Mouse (Mus musculus) stomach, embryonic 15.5 days (tissue): ENCODE measurements around the gene Ell2. TPM values are rescaled to one million over a fixed set of nuclear protein-coding genes. Genes with fewer than 3 reads are reported as not detected.

ENCODE experiments used
- ATAC-seq: fragments of 200-750 bp; cut with Nextera tagmentation; 2 replicates; pipeline ENCODE4 v1.8.0; 2017; ENCODE audit warnings: low read depth, moderate number of reproducible peaks, moderate TSS enrichment; ENCODE audit not compliant: insufficient read depth, low FRiP score
- H3K27ac ChIP-seq: fragments of 300-500 bp; sonication (generic); 2 replicates; pipeline ENCODE4 v1.5.1; 2015; ENCODE audit warnings: mild to moderate bottlenecking, inconsistent platforms
- H3K27me3 ChIP-seq: fragments of 300-500 bp; sonication (generic); replicated peaks from 2 replicates; pipeline ENCODE4 v1.6.1; 2015; ENCODE audit warnings: inconsistent platforms
- H3K36me3 ChIP-seq: fragments of 300-500 bp; sonication (generic); 2 replicates; pipeline ENCODE4 v1.6.1; 2015; ENCODE audit warnings: inconsistent platforms
- H3K4me1 ChIP-seq: fragments of 300-500 bp; sonication (generic); 2 replicates; pipeline ENCODE4 v1.6.1; 2015; ENCODE audit warnings: inconsistent platforms
- H3K4me2 ChIP-seq: fragments of 300-500 bp; sonication (generic); 2 replicates; pipeline ENCODE4 v1.6.1; 2015; ENCODE audit warnings: mild to moderate bottlenecking, inconsistent platforms
- H3K4me3 ChIP-seq: fragments of 300-500 bp; sonication (generic); replicated peaks from 2 replicates; pipeline ENCODE4 v1.5.1; 2015; ENCODE audit warnings: inconsistent platforms
- H3K9ac ChIP-seq: fragments of 300-500 bp; sonication (generic); 2 replicates; pipeline ENCODE4 v1.6.1; 2015; ENCODE audit warnings: inconsistent platforms
- H3K9me3 ChIP-seq: fragments of 300-500 bp; sonication (generic); 2 replicates; pipeline ENCODE4 v1.6.1; 2016; ENCODE audit warnings: inconsistent platforms
- WGBS: fragments of 180-500 bp; shearing (Covaris S2); methylation state at CpG from one replicate; pipeline ENCODE4 v1.1.7; 2015; 5-methylcytosine and 5-hydroxymethylcytosine counted together
- polyA plus RNA-seq: library from polyadenylated mRNA; unstranded; fragments of >200 nt; fragmentation: Nextera tagmentation; extraction: Ambion mirVana; gene quantifications from 2 replicates; pipeline ENCODE4 v1.2.1, GENCODE M21; 2015

Gene Ell2
- polyA plus RNA-seq, 1 experiment from 2014 or later, result 14.9 TPM

- no peaks in the 10 kb centered on the region for H3K36me3 ChIP-seq
- H3K9me3 ChIP-seq, result no peaks in the 10 kb centered on the region
- H3K27ac ChIP-seq, result no peak overlapping the region
- no peak overlapping the region for H3K4me2 ChIP-seq
- 0 out of 2 replicates have a peak, but pooled peaks cover 3% of the 10 kb centered on the region for H3K4me1 ChIP-seq
- H3K4me3 ChIP-seq, result no peak overlapping the region
- H3K9ac ChIP-seq, result no peak overlapping the region
- ATAC-seq, result no peak
- H3K27me3 ChIP-seq, result no peaks in the 10 kb centered on the region
- 65% methylated on average over 2 of the region's 2 CpGs for WGBS
These were observed 44.2 kb downstream of the Ell2 start for GRCm38 (mm10) chr13:75750785-75751184.

GRCm38 (mm10) chr13:75752216-75752938, 45.8 kb downstream of the Ell2 start:
- H3K36me3 ChIP-seq, result no peaks in the 10 kb centered on the region
- no peak overlapping the region for H3K27ac ChIP-seq
- H3K4me2 ChIP-seq, result no peak overlapping the region
- no peaks in the 10 kb centered on the region for H3K9me3 ChIP-seq
- peak; percentile 76; the same call in 1 of the 2 replicates for ATAC-seq
- WGBS, result 82% methylated on average over 5 of the region's 5 CpGs
- H3K9ac ChIP-seq, result no peak overlapping the region
- H3K4me1 ChIP-seq, result 0 out of 2 replicates have a peak, but pooled peaks cover 3% of the 10 kb centered on the region
- no peak overlapping the region for H3K4me3 ChIP-seq
- H3K27me3 ChIP-seq, result no peaks in the 10 kb centered on the region

- Histone ChIP-seq H3K4me2 (no peak overlapping the region), H3K36me3 (no peaks in the 10 kb centered on the region), H3K9me3 (no peaks in the 10 kb centered on the region), H3K9ac (no peak overlapping the region), H3K4me3 (no peak overlapping the region), H3K27ac (no peak overlapping the region), H3K4me1 (0 out of 2 replicates have a peak, but pooled peaks cover 3% of the 10 kb centered on the region), H3K27me3 (no peaks in the 10 kb centered on the region)
- ATAC-seq, result no peak
- 73% methylated on average over 5 of the region's 5 CpGs for WGBS
These were observed 47.8 kb downstream of the Ell2 start for GRCm38 (mm10) chr13:75754398-75754797.

- Histone ChIP-seq H3K9ac (no peak overlapping the region), H3K4me2 (no peak overlapping the region), H3K9me3 (no peaks in the 10 kb centered on the region), H3K36me3 (no peaks in the 10 kb centered on the region), H3K4me1 (no peaks in the 10 kb centered on the region), H3K4me3 (no peak overlapping the region), H3K27me3 (no peaks in the 10 kb centered on the region), H3K27ac (no peak overlapping the region)
- ATAC-seq, result no peak
- 94% methylated on average over 4 of the region's 4 CpGs for WGBS
These were observed 54.4 kb downstream of the Ell2 start for GRCm38 (mm10) chr13:75760859-75761548.

GRCm38 (mm10) chr13:75762759-75763158, 56.2 kb downstream of the Ell2 start:
- no peak overlapping the region for H3K4me3 ChIP-seq
- no peaks in the 10 kb centered on the region for H3K36me3 ChIP-seq
- H3K27me3 ChIP-seq, result no peaks in the 10 kb centered on the region
- WGBS, result 82% methylated on average over 4 of the region's 4 CpGs
- no peak overlapping the region for H3K27ac ChIP-seq
- H3K4me2 ChIP-seq, result no peak overlapping the region
- no peak for ATAC-seq
- H3K4me1 ChIP-seq, result no peaks in the 10 kb centered on the region
- H3K9ac ChIP-seq, result no peak overlapping the region
- no peaks in the 10 kb centered on the region for H3K9me3 ChIP-seq

GRCm38 (mm10) chr13:75763280-75763679, 56.7 kb downstream of the Ell2 start:
- Histone ChIP-seq H3K4me1 (no peaks in the 10 kb centered on the region), H3K9ac (no peak overlapping the region), H3K36me3 (no peaks in the 10 kb centered on the region), H3K27me3 (no peaks in the 10 kb centered on the region), H3K9me3 (no peaks in the 10 kb centered on the region), H3K27ac (no peak overlapping the region), H3K4me2 (no peak overlapping the region), H3K4me3 (no peak overlapping the region)
- 51% methylated on average over 3 of the region's 3 CpGs for WGBS
- no peak for ATAC-seq

GRCm38 (mm10) chr13:75765742-75766141, 59.2 kb downstream of the Ell2 start:
- WGBS, result 79% methylated on average over 1 of the region's 1 CpGs
- Histone ChIP-seq H3K4me1 (no peaks in the 10 kb centered on the region), H3K4me3 (no peak overlapping the region), H3K27me3 (no peaks in the 10 kb centered on the region), H3K9ac (no peak overlapping the region), H3K4me2 (no peak overlapping the region), H3K36me3 (no peaks in the 10 kb centered on the region), H3K27ac (no peak overlapping the region), H3K9me3 (no peaks in the 10 kb centered on the region)
- ATAC-seq, result no peak

- no peak overlapping the region for H3K4me3 ChIP-seq
- H3K4me1 ChIP-seq, result no peaks in the 10 kb centered on the region
- no peak overlapping the region for H3K4me2 ChIP-seq
- H3K36me3 ChIP-seq, result no peaks in the 10 kb centered on the region
- H3K9me3 ChIP-seq, result no peaks in the 10 kb centered on the region
- H3K27me3 ChIP-seq, result no peaks in the 10 kb centered on the region
- no peak overlapping the region for H3K27ac ChIP-seq
- no peak for ATAC-seq
- H3K9ac ChIP-seq, result no peak overlapping the region
- 77% methylated on average over 5 of the region's 5 CpGs for WGBS
These were observed 59.7 kb downstream of the Ell2 start for GRCm38 (mm10) chr13:75766238-75766637.

GRCm38 (mm10) chr13:75766967-75767366, 60.4 kb downstream of the Ell2 start:
- Histone ChIP-seq H3K27ac (no peak overlapping the region), H3K27me3 (no peaks in the 10 kb centered on the region), H3K9me3 (no peaks in the 10 kb centered on the region), H3K9ac (no peak overlapping the region), H3K36me3 (no peaks in the 10 kb centered on the region), H3K4me1 (no peaks in the 10 kb centered on the region), H3K4me2 (no peak overlapping the region), H3K4me3 (no peak overlapping the region)
- WGBS, result 80% methylated on average over 2 of the region's 2 CpGs
- ATAC-seq, result no peak

- H3K36me3 ChIP-seq, result 0 out of 2 replicates have a peak, but pooled peaks cover 4% of the 10 kb centered on the region
- no peak overlapping the region for H3K9ac ChIP-seq
- no peak overlapping the region for H3K4me3 ChIP-seq
- no peak overlapping the region for H3K4me2 ChIP-seq
- ATAC-seq, result no peak
- H3K4me1 ChIP-seq, result no peaks in the 10 kb centered on the region
- H3K27ac ChIP-seq, result no peak overlapping the region
- no peaks in the 10 kb centered on the region for H3K27me3 ChIP-seq
- 84% methylated on average over 2 of the region's 2 CpGs for WGBS
- H3K9me3 ChIP-seq, result no peaks in the 10 kb centered on the region
These were observed 64.2 kb downstream of the Ell2 start for GRCm38 (mm10) chr13:75770744-75771143.

GRCm38 (mm10) chr13:75771404-75771803, 64.8 kb downstream of the Ell2 start:
- Histone ChIP-seq H3K9me3 (no peaks in the 10 kb centered on the region), H3K4me2 (no peak overlapping the region), H3K36me3 (0 out of 2 replicates have a peak, but pooled peaks cover 4% of the 10 kb centered on the region), H3K27me3 (no peaks in the 10 kb centered on the region), H3K27ac (no peak overlapping the region), H3K4me1 (no peaks in the 10 kb centered on the region), H3K9ac (no peak overlapping the region), H3K4me3 (no peak overlapping the region)
- ATAC-seq, result no peak
- 75% methylated on average over 4 of the region's 4 CpGs for WGBS

GRCm38 (mm10) chr13:75771984-75772730, 65.6 kb downstream of the Ell2 start:
- H3K4me3 ChIP-seq, result no peak overlapping the region
- no peak overlapping the region for H3K27ac ChIP-seq
- no peak overlapping the region for H3K4me2 ChIP-seq
- no peak for ATAC-seq
- H3K27me3 ChIP-seq, result no peaks in the 10 kb centered on the region
- H3K9me3 ChIP-seq, result no peaks in the 10 kb centered on the region
- no peak overlapping the region for H3K9ac ChIP-seq
- no peaks in the 10 kb centered on the region for H3K4me1 ChIP-seq
- 83% methylated on average over 3 of the region's 3 CpGs for WGBS
- 0 out of 2 replicates have a peak, but pooled peaks cover 4% of the 10 kb centered on the region for H3K36me3 ChIP-seq
